Mouse (Mus musculus) kidney, adult 2 months (tissue): ENCODE data around the gene Btn1a1. TPM values are rescaled to one million over a fixed set of nuclear protein-coding genes. Genes with fewer than 3 reads are reported as not detected.

Experiments used
- DNase-seq: peaks from one replicate; pipeline ENCODE4 v3.0.0; 2021
- H3K27ac ChIP-seq: fragments of 200-500 bp; 2 replicates; pipeline ENCODE4 v1.5.1; 2012; ENCODE audit warnings: low read depth, low read length, control low read depth, inconsistent platforms; ENCODE audit not compliant: insufficient read depth
- H3K27me3 ChIP-seq: fragments of 200-500 bp; replicated peaks from 2 replicates; pipeline ENCODE4 v1.6.1; 2012; ENCODE audit warnings: mild to moderate bottlenecking, moderate library complexity, low read length, inconsistent platforms; ENCODE audit not compliant: control insufficient read depth, insufficient read depth
- H3K36me3 ChIP-seq: fragments of 200-500 bp; 2 replicates; pipeline ENCODE4 v1.6.1; 2012; ENCODE audit warnings: mild to moderate bottlenecking, moderate library complexity, low read length, inconsistent platforms; ENCODE audit not compliant: control insufficient read depth, insufficient read depth
- H3K4me1 ChIP-seq: fragments of 200-500 bp; 2 replicates; pipeline ENCODE4 v1.6.1; 2011; ENCODE audit warnings: low read length; ENCODE audit not compliant: control insufficient read depth, insufficient read depth
- H3K4me3 ChIP-seq: fragments of 200-500 bp; 2 replicates; pipeline ENCODE4 v1.5.1; 2011; ENCODE audit warnings: mild to moderate bottlenecking, low read depth, low read length, control low read depth; ENCODE audit not compliant: insufficient read depth
- CTCF ChIP-seq: fragments of 200-500 bp; conservative IDR thresholded peaks from 2 replicates; pipeline ENCODE4 v1.5.1; 2011; ENCODE audit warnings: low read depth, mild to moderate bottlenecking, control low read depth, low read length, moderate library complexity, mixed read lengths; ENCODE audit not compliant: insufficient read depth, insufficient read length
- POLR2A ChIP-seq: fragments of 200-500 bp; IDR thresholded peaks from one replicate; pipeline ENCODE4 v1.6.1; 2011; ENCODE audit warnings: low read depth, low read length, control low read depth
- WGBS: fragments of 180-500 bp; shearing (Covaris S2); methylation state at CpG from one replicate; pipeline ENCODE4 v1.1.7; 2018; 5-methylcytosine and 5-hydroxymethylcytosine counted together
- polyA plus RNA-seq: library from polyadenylated mRNA; depleted of rRNA; stranded (reverse); fragments of >200 nt; gene quantifications from 2 replicates; pipeline ENCODE4 v1.2.3, GENCODE M21; 2012

Gene Btn1a1
- polyA plus RNA-seq, 1 experiment, result not detected

- peak; percentile 13 for DNase-seq
- H3K4me3 ChIP-seq, result no peak overlapping the region
- TF ChIP-seq CTCF (no peak), POLR2A (no peak)
- no peak overlapping the region for H3K27ac ChIP-seq
- 40% methylated on average over 19 of the region's 19 CpGs for WGBS
- no peaks in the 10 kb centered on the region; the same call in 1 of the 2 replicates for H3K4me1 ChIP-seq
- H3K27me3 ChIP-seq, result no peaks in the 10 kb centered on the region
- H3K36me3 ChIP-seq, result no peaks in the 10 kb centered on the region
Observed at GRCm38 (mm10) chr13:23497656-23498321, 32.1 kb upstream of the Btn1a1 start.

GRCm38 (mm10) chr13:23495526-23495925 is 29.8 kb upstream of the Btn1a1 start:
- 91% methylated on average over 6 of the region's 6 CpGs for WGBS
- no peak overlapping the region for H3K27ac ChIP-seq
- no peak for TF ChIP-seq POLR2A
- TF ChIP-seq CTCF, result no peak
- H3K4me3 ChIP-seq, result no peak overlapping the region
- no peaks in the 10 kb centered on the region; the same call in 1 of the 2 replicates for H3K4me1 ChIP-seq
- H3K27me3 ChIP-seq, result no peaks in the 10 kb centered on the region
- DNase-seq, result no peak
- H3K36me3 ChIP-seq, result no peaks in the 10 kb centered on the region

GRCm38 (mm10) chr13:23491990-23492389 is 26.3 kb upstream of the Btn1a1 start:
- no peak for DNase-seq
- H3K4me3 ChIP-seq, result no peak overlapping the region
- H3K27ac ChIP-seq, result no peak overlapping the region
- peaks cover 6% of the 10 kb centered on the region for H3K4me1 ChIP-seq
- no peaks in the 10 kb centered on the region for H3K27me3 ChIP-seq
- TF ChIP-seq POLR2A (no peak), CTCF (no peak)
- H3K36me3 ChIP-seq, result no peaks in the 10 kb centered on the region
- 23% methylated on average over 14 of the region's 14 CpGs for WGBS

DNA sequence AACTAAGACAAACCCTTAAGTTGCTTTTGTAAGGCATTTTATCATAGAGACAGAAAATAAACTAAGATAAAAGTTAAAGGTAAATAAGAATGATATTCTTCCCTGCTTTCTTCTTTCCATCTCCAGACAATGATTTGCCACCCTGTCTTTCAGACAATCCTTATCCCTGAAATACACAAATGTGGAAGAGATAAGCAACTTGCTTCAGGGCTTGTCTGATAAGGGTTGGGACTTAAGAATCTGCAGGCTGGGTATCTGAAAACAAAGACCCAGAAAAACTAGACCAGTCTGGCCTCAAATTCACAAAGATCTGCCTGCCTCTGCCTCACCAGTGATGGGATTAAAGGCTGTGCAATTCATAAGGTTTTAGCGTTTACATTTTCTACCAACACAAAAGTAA is 25.6 kb upstream of the Btn1a1 start:
- Histone ChIP-seq H3K27me3 (no peaks in the 10 kb centered on the region), H3K36me3 (no peaks in the 10 kb centered on the region), H3K4me3 (no peak overlapping the region), H3K4me1 (peaks cover 6% of the 10 kb centered on the region), H3K27ac (no peak overlapping the region)
- 33% methylated on average over 1 of the region's 1 CpGs for WGBS
- DNase-seq, result no peak
- TF ChIP-seq CTCF (no peak), POLR2A (no peak)

- no peaks in the 10 kb centered on the region for H3K27me3 ChIP-seq
- WGBS, result 88% methylated on average over 1 of the region's 1 CpGs
- no peak for TF ChIP-seq CTCF
- H3K36me3 ChIP-seq, result no peaks in the 10 kb centered on the region
- no peak overlapping the region for H3K27ac ChIP-seq
- no peak overlapping the region for H3K4me3 ChIP-seq
- H3K4me1 ChIP-seq, result peaks cover 6% of the 10 kb centered on the region
- DNase-seq, result no peak
Observed at GRCm38 (mm10) chr13:23490863-23491262, 25.2 kb upstream of the Btn1a1 start.

GRCm38 (mm10) chr13:23488400-23489322 is 23.0 kb upstream of the Btn1a1 start, which contains the start of gene Btn2a2:
Btn2a2 (minus strand) TSS chr13:23488857.
- no peak within 1 kb of the TSS for H3K4me3 ChIP-seq
- no peaks in the 10 kb centered on the region for H3K27me3 ChIP-seq
- H3K36me3 ChIP-seq, result no peaks in the 10 kb centered on the region
- WGBS, result 12% methylated on average over 14 of the region's 14 CpGs
- H3K4me1 ChIP-seq, result peaks cover 6% of the 10 kb centered on the region
- TF ChIP-seq POLR2A (no peak), CTCF (no peak)
- peak; percentile 65 for DNase-seq
- no peak within 1 kb of the TSS for H3K27ac ChIP-seq

- WGBS, result 40% methylated on average over 5 of the region's 5 CpGs
- Histone ChIP-seq H3K27me3 (no peaks in the 10 kb centered on the region), H3K4me1 (peaks cover 6% of the 10 kb centered on the region), H3K27ac (no peak overlapping the region), H3K4me3 (no peak overlapping the region), H3K36me3 (no peaks in the 10 kb centered on the region)
- DNase-seq, result no peak
- TF ChIP-seq CTCF (no peak), POLR2A (no peak)
Observed at GRCm38 (mm10) chr13:23485271-23485670, 19.6 kb upstream of the Btn1a1 start.
